Mouse (Mus musculus): ENCODE data around the gene Klre1. TPM values are rescaled to one million over a fixed set of nuclear protein-coding genes. Genes with fewer than 3 reads are reported as not detected.

Gene Klre1
- total RNA-seq (2021): not detected

- intact Hi-C loops (cut with DNase I): no loop called here
- DNase-seq (ENCODE audit: extremely low spot score in 1 of 2, low spot score in 2 of 2): no peak
These were observed at the start of gene Klre1 for GRCm38 (mm10) chr6:129577605-129578004. Gene Klre1 (plus strand): TSS chr6:129577905.

GRCm38 (mm10) chr6:129529605-129530004 is 48.1 kb upstream of the Klre1 start:
- intact Hi-C loops (cut with DNase I): no loop called here
- DNase-seq (ENCODE audit: extremely low spot score in 1 of 2, low spot score in 2 of 2): no peak

GRCm38 (mm10) chr6:129530261-129530660 is 47.4 kb upstream of the Klre1 start:
- intact Hi-C loops (cut with DNase I): no loop called here

GRCm38 (mm10) chr6:129532556-129532941 is 45.2 kb upstream of the Klre1 start:
- intact Hi-C loops (cut with DNase I): no loop called here

More at GRCm38 (mm10) chr6:129530261-129530660, 47.4 kb upstream of the Klre1 start:
- DNase-seq (ENCODE audit: extremely low spot score in 1 of 2, low spot score in 2 of 2): no peak

GRCm38 (mm10) chr6:129532942-129533860 is 44.5 kb upstream of the Klre1 start, which contains the start of gene Gabarapl1:
Gene Gabarapl1 (plus strand): TSS chr6:129533160.
- intact Hi-C loops (cut with DNase I): no loop called here
- DNase-seq (ENCODE audit: extremely low spot score in 1 of 2, low spot score in 2 of 2): peak; percentile 76 to 91

More at GRCm38 (mm10) chr6:129532556-129532941, 45.2 kb upstream of the Klre1 start:
- peak; percentile 55 to 87 for DNase-seq (ENCODE audit: extremely low spot score in 1 of 2, low spot score in 2 of 2)

GRCm38 (mm10) chr6:129534057-129534456 is 43.6 kb upstream of the Klre1 start:
- DNase-seq (ENCODE audit: extremely low spot score in 1 of 2, low spot score in 2 of 2): no peak
- intact Hi-C loops (cut with DNase I): no loop called here

- DNase-seq (ENCODE audit: extremely low spot score in 1 of 2, low spot score in 2 of 2): no peak
- intact Hi-C loops (cut with DNase I): no loop called here
These were observed 43.0 kb upstream of the Klre1 start for GRCm38 (mm10) chr6:129534627-129535190.

GRCm38 (mm10) chr6:129535723-129536122 is 42.0 kb upstream of the Klre1 start:
- intact Hi-C loops (cut with DNase I): no loop called here
- no peak for DNase-seq (ENCODE audit: extremely low spot score in 1 of 2, low spot score in 2 of 2)

- intact Hi-C loops (cut with DNase I): no loop called here
- no peak for DNase-seq (ENCODE audit: extremely low spot score in 1 of 2, low spot score in 2 of 2)
These were observed 39.1 kb upstream of the Klre1 start for GRCm38 (mm10) chr6:129538555-129538954.

GRCm38 (mm10) chr6:129541931-129542330 is 35.8 kb upstream of the Klre1 start:
- intact Hi-C loops (cut with DNase I): no loop called here
- peak in 1 of 2 experiments; percentile 50 for DNase-seq (ENCODE audit: extremely low spot score in 1 of 2, low spot score in 2 of 2)

GRCm38 (mm10) chr6:129542540-129542939 is 35.2 kb upstream of the Klre1 start:
- DNase-seq (ENCODE audit: extremely low spot score in 1 of 2, low spot score in 2 of 2): no peak
- intact Hi-C loops (cut with DNase I): no loop called here

GRCm38 (mm10) chr6:129543709-129544606 is 33.7 kb upstream of the Klre1 start:
- intact Hi-C loops (cut with DNase I): no loop called here
- DNase-seq (ENCODE audit: extremely low spot score in 1 of 2, low spot score in 2 of 2): peak; percentile 68 to 72

GRCm38 (mm10) chr6:129547277-129547676 is 30.4 kb upstream of the Klre1 start:
- DNase-seq (ENCODE audit: extremely low spot score in 1 of 2, low spot score in 2 of 2): no peak
- intact Hi-C loops (cut with DNase I): no loop called here

- intact Hi-C loops (cut with DNase I): no loop called here
- no peak for DNase-seq (ENCODE audit: extremely low spot score in 1 of 2, low spot score in 2 of 2)
These were observed 29.7 kb upstream of the Klre1 start for GRCm38 (mm10) chr6:129548009-129548408.

GRCm38 (mm10) chr6:129557298-129558023 is 20.2 kb upstream of the Klre1 start:
- intact Hi-C loops (cut with DNase I): no loop called here
- no peak for DNase-seq (ENCODE audit: extremely low spot score in 1 of 2, low spot score in 2 of 2)

- intact Hi-C loops (cut with DNase I): loop anchor here (1.0 kb wide), 1 partner anchor 166 kb away; no protein-coding TSS in a partner anchor
- peak; percentile 60 to 65 for DNase-seq (ENCODE audit: extremely low spot score in 1 of 2, low spot score in 2 of 2)
These were observed 18.6 kb upstream of the Klre1 start for GRCm38 (mm10) chr6:129558946-129559640.

- intact Hi-C loops (cut with DNase I): loop anchor here (1.0 kb wide), 1 partner anchor 166 kb away; no protein-coding TSS in a partner anchor
- DNase-seq (ENCODE audit: extremely low spot score in 1 of 2, low spot score in 2 of 2): no peak
These were observed 18.1 kb upstream of the Klre1 start for GRCm38 (mm10) chr6:129559641-129560027.

GRCm38 (mm10) chr6:129565257-129565656 is 12.4 kb upstream of the Klre1 start:
- intact Hi-C loops (cut with DNase I): no loop called here
- no peak for DNase-seq (ENCODE audit: extremely low spot score in 1 of 2, low spot score in 2 of 2)
